Mouse (Mus musculus): ENCODE data around the gene Mbd3. TPM values are rescaled to one million over a fixed set of nuclear protein-coding genes. Genes with fewer than 3 reads are reported as not detected.
A peak's percentile ranks its signal among the peaks of the same experiment; 100 is the strongest.

The Mbd3 gene
- polyA plus RNA-seq, 1 experiment, result 199 TPM

DNA sequence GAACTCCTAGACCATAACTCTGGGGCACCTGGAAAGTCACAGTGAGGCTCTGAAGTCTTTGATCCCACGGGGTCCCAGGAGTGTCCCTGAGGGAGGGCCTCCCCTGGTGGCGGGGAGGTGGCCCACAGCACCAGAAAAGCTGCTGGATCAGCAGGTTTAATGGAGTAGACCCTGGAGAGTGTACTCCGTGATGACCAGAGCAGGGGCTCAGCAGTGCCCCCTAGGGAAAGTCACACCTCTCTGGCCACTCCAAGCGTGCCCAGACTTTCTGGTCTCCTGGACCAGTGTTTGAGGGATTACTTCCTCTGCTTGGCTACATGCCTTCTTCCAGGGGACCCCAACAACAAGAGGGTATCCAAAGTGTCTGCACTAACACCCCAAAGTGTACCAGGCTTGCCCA, 15.9 kb downstream of the Mbd3 start:
- DNase-seq, result no peak
- TF ChIP-seq CTCF (IDR thresholded peaks at IDR 0.05; ENCODE audit: borderline replicate concordance, insufficient read depth, low read depth, low read length) (peak; percentile 54), POLR2A (IDR thresholded peaks at IDR 0.05; ENCODE audit: borderline replicate concordance, insufficient read depth, low read length) (no peak)
- H3K4me3 ChIP-seq (replicated peaks; ENCODE audit: insufficient read depth, low read depth, low read length), result no peak overlapping the region
- no peaks in the 10 kb centered on the region for H3K27me3 ChIP-seq (ENCODE audit: control insufficient read depth, insufficient read depth, low read length)
- no peak overlapping the region for H3K27ac ChIP-seq (ENCODE audit: insufficient read depth, low read length)
- WGBS, result 43% methylated on average over 4 of the region's 4 CpGs
- peaks cover 24% of the 10 kb centered on the region for H3K4me1 ChIP-seq (ENCODE audit: control insufficient read depth, insufficient read depth, low read length)

DNA sequence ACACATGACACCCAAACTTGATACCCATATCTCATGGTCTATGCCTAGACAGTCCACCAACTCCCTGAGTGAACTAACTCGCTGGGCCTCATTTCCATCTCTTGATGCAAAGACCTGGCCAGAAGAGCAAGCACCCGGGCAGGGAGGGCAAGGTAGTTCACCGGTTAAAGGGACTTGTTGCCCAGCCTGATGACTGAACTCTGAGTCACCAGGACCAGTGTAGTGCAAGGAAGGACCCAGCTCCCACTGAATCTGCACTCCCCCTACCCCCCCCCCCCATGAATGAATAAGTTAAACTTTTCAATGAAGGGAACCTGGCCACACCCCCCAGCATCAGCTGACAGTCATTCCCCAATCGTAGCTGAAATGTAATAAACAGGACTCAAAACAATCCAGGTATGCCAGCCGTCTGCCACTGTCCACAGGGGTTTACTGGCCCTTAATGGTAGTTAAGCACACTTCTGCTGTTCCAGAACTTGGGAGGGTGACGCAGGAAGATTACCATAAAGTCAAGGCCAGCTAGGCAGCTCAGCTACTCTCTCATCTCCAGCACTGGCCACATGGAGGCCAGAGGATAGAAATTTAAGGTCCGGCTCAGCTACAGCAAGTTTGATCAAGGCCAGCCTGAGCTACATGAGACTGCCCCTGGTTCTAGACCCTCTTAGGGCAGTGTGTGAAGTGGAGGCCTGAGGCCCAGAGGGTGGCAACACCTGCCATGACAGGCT, 16.5 kb downstream of the Mbd3 start:
- TF ChIP-seq CTCF (IDR thresholded peaks at IDR 0.05; ENCODE audit: borderline replicate concordance, insufficient read depth, low read depth, low read length) (no peak), POLR2A (IDR thresholded peaks at IDR 0.05; ENCODE audit: borderline replicate concordance, insufficient read depth, low read length) (no peak)
- Histone ChIP-seq H3K27ac (ENCODE audit: insufficient read depth, low read length) (no peak overlapping the region), H3K4me3 (replicated peaks; ENCODE audit: insufficient read depth, low read depth, low read length) (no peak overlapping the region), H3K4me1 (ENCODE audit: control insufficient read depth, insufficient read depth, low read length) (peaks cover 19% of the 10 kb centered on the region), H3K27me3 (ENCODE audit: control insufficient read depth, insufficient read depth, low read length) (no peaks in the 10 kb centered on the region)
- WGBS, result 71% methylated on average over 7 of the region's 7 CpGs
- no peak for DNase-seq

DNA sequence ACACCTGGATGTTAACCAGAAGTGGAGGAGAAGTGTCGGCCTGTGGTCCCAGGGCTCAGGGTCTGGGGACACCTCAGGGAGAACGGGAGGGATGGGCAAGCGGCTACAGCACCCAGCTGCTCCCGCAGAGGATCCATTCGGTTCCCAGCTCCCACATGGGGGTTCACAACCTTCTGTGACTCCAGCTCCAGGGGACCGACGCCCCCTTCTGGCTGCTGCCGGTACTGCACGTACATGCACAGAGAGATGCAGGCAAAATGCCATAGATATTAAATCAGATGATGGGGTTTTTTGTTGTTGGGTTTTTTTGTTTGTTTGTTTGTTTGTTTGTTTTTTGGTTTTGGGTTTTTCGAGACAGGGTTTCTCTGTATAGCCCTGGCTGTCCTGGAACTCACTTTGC, 21.6 kb downstream of the Mbd3 start:
- no peak overlapping the region for H3K27ac ChIP-seq (ENCODE audit: insufficient read depth, low read length)
- no peak for DNase-seq
- H3K4me1 ChIP-seq (ENCODE audit: control insufficient read depth, insufficient read depth, low read length), result no peaks in the 10 kb centered on the region
- no peak overlapping the region for H3K4me3 ChIP-seq (replicated peaks; ENCODE audit: insufficient read depth, low read depth, low read length)
- no peak for TF ChIP-seq POLR2A (IDR thresholded peaks at IDR 0.05; ENCODE audit: borderline replicate concordance, insufficient read depth, low read length)
- peak; percentile 59 for TF ChIP-seq CTCF (IDR thresholded peaks at IDR 0.05; ENCODE audit: borderline replicate concordance, insufficient read depth, low read depth, low read length)
- 51% methylated on average over 10 of the region's 10 CpGs for WGBS
- H3K27me3 ChIP-seq (ENCODE audit: control insufficient read depth, insufficient read depth, low read length), result no peaks in the 10 kb centered on the region

DNA sequence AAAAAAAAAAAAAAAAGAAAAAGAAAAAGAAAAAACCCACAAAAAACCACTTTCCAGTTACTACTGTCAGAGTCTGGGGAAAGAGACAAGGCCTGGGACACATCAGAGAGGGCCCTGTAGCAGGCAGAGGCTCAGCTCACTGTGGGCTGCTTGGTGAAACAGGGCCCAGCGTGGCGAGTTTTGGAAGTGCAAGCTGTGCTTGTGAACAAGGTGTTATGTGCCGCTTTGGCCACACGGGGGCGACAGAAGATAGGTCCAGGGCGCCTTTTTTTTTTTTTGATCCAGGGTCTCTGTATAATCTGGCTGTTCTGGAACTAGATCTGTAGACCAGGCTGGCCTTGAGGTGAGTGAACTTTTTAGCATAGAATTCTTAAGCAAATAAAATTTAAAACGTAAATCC, 23.2 kb downstream of the Mbd3 start:
- peak; percentile 87 to 93 for DNase-seq
- Histone ChIP-seq H3K4me1 (ENCODE audit: control insufficient read depth, insufficient read depth, low read length) (no peaks in the 10 kb centered on the region), H3K4me3 (replicated peaks; ENCODE audit: insufficient read depth, low read depth, low read length) (no peak overlapping the region), H3K27ac (ENCODE audit: insufficient read depth, low read length) (no peak overlapping the region), H3K27me3 (ENCODE audit: control insufficient read depth, insufficient read depth, low read length) (no peaks in the 10 kb centered on the region)
- TF ChIP-seq CTCF (IDR thresholded peaks at IDR 0.05; ENCODE audit: borderline replicate concordance, insufficient read depth, low read depth, low read length), result peak; percentile 96
- TF ChIP-seq POLR2A (IDR thresholded peaks at IDR 0.05; ENCODE audit: borderline replicate concordance, insufficient read depth, low read length), result no peak
- WGBS, result under 1% methylated on average over 7 of the region's 7 CpGs

DNA sequence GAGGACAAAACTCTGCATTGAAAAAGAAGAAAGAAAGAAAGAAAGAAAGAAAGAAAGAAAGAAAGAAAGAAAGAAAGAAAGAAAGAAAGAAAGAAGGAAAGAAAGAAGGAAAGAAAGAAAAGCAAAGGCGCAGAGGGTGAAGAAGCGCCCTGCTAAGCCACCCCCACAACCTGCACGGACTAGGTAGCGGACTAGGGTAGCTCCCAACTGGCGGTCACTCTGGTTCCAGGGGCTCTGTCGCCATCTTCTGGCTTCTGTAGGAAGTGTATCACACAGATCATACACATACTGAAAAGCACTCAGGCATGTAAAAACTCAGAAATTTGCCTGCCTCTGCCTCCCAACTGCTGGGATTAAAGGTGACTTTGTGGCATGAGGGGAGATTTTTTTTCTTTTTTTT, 25.3 kb downstream of the Mbd3 start:
- no peaks in the 10 kb centered on the region for H3K27me3 ChIP-seq (ENCODE audit: control insufficient read depth, insufficient read depth, low read length)
- no peak overlapping the region for H3K27ac ChIP-seq (ENCODE audit: insufficient read depth, low read length)
- peak; percentile 84 to 87 for DNase-seq
- WGBS, result 24% methylated on average over 6 of the region's 6 CpGs
- TF ChIP-seq POLR2A (IDR thresholded peaks at IDR 0.05; ENCODE audit: borderline replicate concordance, insufficient read depth, low read length) (no peak), CTCF (IDR thresholded peaks at IDR 0.05; ENCODE audit: borderline replicate concordance, insufficient read depth, low read depth, low read length) (peak; percentile 86)
- H3K4me3 ChIP-seq (replicated peaks; ENCODE audit: insufficient read depth, low read depth, low read length), result no peak overlapping the region
- no peaks in the 10 kb centered on the region for H3K4me1 ChIP-seq (ENCODE audit: control insufficient read depth, insufficient read depth, low read length)

DNA sequence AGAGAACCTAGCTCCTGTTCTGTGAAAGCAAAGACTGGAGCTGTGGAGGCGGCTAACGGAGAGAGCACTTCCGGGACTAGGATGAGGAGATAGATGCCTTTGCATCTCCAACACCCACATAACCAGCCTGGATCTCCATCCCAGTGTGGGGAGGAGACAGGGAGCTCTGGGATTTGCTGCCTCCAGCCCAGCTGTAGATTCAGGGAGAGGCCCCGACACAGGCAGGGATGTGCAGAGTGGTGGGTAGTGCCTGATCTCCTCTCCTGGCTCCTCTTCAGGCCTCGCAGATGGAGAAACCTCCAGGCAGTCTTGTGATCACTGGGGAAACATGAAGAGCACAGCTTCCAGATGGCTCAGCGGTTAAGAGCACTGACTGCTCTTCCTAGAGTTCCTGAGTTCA, 26.6 kb downstream of the Mbd3 start:
- Histone ChIP-seq H3K27me3 (ENCODE audit: control insufficient read depth, insufficient read depth, low read length) (no peaks in the 10 kb centered on the region), H3K27ac (ENCODE audit: insufficient read depth, low read length) (no peak overlapping the region), H3K4me1 (ENCODE audit: control insufficient read depth, insufficient read depth, low read length) (no peaks in the 10 kb centered on the region), H3K4me3 (replicated peaks; ENCODE audit: insufficient read depth, low read depth, low read length) (no peak overlapping the region)
- TF ChIP-seq POLR2A (IDR thresholded peaks at IDR 0.05; ENCODE audit: borderline replicate concordance, insufficient read depth, low read length) (no peak), CTCF (IDR thresholded peaks at IDR 0.05; ENCODE audit: borderline replicate concordance, insufficient read depth, low read depth, low read length) (no peak)
- WGBS, result 69% methylated on average over 6 of the region's 6 CpGs
- DNase-seq, result no peak

DNA sequence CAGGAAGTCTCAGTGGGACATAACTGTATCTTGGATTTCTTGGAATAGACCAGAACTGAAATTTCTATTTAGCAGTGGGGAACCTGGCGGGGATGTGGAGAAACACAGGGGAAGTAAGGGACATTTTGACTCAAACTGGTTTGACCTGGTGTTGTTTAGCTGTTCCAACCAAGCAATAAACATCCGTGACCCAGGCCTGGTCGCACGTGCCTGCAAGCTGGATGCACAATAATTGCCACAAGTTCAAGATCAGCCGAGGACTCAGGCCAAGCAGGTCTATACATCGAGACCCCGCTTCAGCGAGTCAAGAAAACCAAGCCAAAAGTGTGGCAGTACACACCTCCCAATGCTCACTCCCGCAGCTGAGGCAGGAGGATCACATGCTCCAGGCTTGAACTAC, 27.4 kb downstream of the Mbd3 start:
- WGBS, result 49% methylated on average over 9 of the region's 9 CpGs
- no peak for DNase-seq
- Histone ChIP-seq H3K27ac (ENCODE audit: insufficient read depth, low read length) (no peak overlapping the region), H3K4me1 (ENCODE audit: control insufficient read depth, insufficient read depth, low read length) (no peaks in the 10 kb centered on the region), H3K4me3 (replicated peaks; ENCODE audit: insufficient read depth, low read depth, low read length) (no peak overlapping the region), H3K27me3 (ENCODE audit: control insufficient read depth, insufficient read depth, low read length) (no peaks in the 10 kb centered on the region)
- TF ChIP-seq POLR2A (IDR thresholded peaks at IDR 0.05; ENCODE audit: borderline replicate concordance, insufficient read depth, low read length) (no peak), CTCF (IDR thresholded peaks at IDR 0.05; ENCODE audit: borderline replicate concordance, insufficient read depth, low read depth, low read length) (no peak)

DNA sequence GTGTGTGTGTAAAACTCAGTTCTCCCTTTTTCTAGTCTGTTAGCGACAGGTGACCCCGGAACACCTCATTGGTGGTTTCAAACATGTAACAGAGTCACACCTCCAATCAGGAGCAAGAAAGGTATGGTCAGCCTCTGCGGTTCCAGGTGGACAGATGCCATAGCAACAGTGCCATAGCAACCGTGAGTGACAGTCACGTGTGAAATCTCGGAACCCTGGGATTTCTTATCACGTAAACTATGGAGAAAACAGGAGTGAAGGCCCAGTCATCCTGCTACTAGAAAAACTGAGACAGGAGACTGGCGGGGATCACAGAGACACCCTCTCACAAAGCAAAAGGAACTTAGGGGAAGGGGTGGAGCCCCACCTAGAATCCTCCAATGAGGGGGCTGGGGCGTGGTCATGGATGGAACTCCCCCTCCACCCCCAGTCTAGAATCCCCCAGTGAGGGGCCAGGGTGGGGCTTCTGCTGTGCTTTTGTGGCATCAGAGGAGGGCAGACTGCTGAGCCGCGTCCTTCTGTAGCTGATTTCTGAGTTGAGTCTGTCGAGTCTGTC, 27.9 kb downstream of the Mbd3 start:
- Histone ChIP-seq H3K4me3 (replicated peaks; ENCODE audit: insufficient read depth, low read depth, low read length) (peak overlapping the region; percentile 36), H3K4me1 (ENCODE audit: control insufficient read depth, insufficient read depth, low read length) (no peaks in the 10 kb centered on the region), H3K27ac (ENCODE audit: insufficient read depth, low read length) (no peak overlapping the region), H3K27me3 (ENCODE audit: control insufficient read depth, insufficient read depth, low read length) (no peaks in the 10 kb centered on the region)
- no peak for TF ChIP-seq POLR2A (IDR thresholded peaks at IDR 0.05; ENCODE audit: borderline replicate concordance, insufficient read depth, low read length)
- TF ChIP-seq CTCF (IDR thresholded peaks at IDR 0.05; ENCODE audit: borderline replicate concordance, insufficient read depth, low read depth, low read length), result no peak
- peak; percentile 63 to 76 for DNase-seq
- 8% methylated on average over 12 of the region's 12 CpGs for WGBS
